21 mouse cellular contexts compared by ENCODE assay signal in the genomic region with DNA sequence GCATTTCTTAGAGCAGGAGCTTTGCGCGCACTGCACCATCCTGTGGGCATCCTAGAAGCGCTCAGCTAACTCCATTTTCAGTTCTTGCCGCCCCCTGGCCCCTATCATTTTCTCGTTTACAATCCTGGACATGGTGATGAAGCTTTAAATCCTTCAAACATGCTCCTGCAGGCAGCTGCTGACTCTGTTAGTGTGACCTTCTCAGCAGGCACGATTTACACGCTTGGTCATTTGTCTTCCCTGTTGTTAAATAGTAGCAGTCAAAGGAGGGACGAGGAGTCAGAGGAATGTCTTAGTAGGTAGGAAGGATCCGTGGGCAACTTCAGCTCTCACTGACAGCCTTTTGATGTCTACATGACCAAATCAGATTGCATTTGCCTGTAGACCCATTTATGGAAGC.
DNase-seq lines count a peak whose midpoint lies in the region; ATAC-seq and TF ChIP-seq lines count a peak whose summit lies in the region.
"Had no signal": no experiment of that assay in that cellular context is flagged by ENCODE, and none has a peak within 500 bp of the region (broad histone marks: within the 10 kb centered on the region; RNA-seq: fewer than 3 reads in every experiment).

No protein-coding gene starts in this region.

- no peak for TF ChIP-seq CTCF in hindbrain, postnatal 0 days (IDR thresholded peaks at IDR 0.05; ENCODE audit: low read depth)

- no peak overlapping the region for H3K9ac ChIP-seq in hindbrain, embryonic 11.5 days (ENCODE audit: low read depth, low read length)
- H3K9ac ChIP-seq in hindbrain, postnatal 0 days (replicated peaks; ENCODE audit: low read length): no peak overlapping the region
- H3K9ac ChIP-seq in hindbrain, embryonic 13.5 days: no peak overlapping the region
- no peak overlapping the region for H3K9ac ChIP-seq in neural tube, embryonic 12.5 days
- H3K9ac ChIP-seq: hindbrain, embryonic 15.5 days; midbrain, embryonic 12.5 days had no signal

- no peaks in the 10 kb centered on the region for H3K4me1 ChIP-seq in hindbrain, embryonic 11.5 days (replicated peaks; ENCODE audit: control insufficient read depth, insufficient read depth, low read length)
- H3K4me1 ChIP-seq in hindbrain, postnatal 0 days (ENCODE audit: insufficient read depth, low read length): no peaks in the 10 kb centered on the region
- peaks cover 9% of the 10 kb centered on the region for H3K4me1 ChIP-seq in hindbrain, embryonic 13.5 days (replicated peaks)
- peaks cover 5% of the 10 kb centered on the region; the same call in 1 of the 2 replicates for H3K4me1 ChIP-seq in neural tube, embryonic 12.5 days

- ATAC-seq in hindbrain, embryonic 11.5 days (ENCODE audit: low FRiP score): no peak
- no peak for ATAC-seq in hindbrain, postnatal 0 days
- ATAC-seq in hindbrain, embryonic 13.5 days (ENCODE audit: low FRiP score): no peak
- no peak for ATAC-seq in neural tube, embryonic 12.5 days (ENCODE audit: low FRiP score, low read depth)
- ATAC-seq: forebrain, embryonic 16.5 days; intestine, embryonic 16.5 days had no signal

- no peaks in the 10 kb centered on the region for H3K36me3 ChIP-seq in hindbrain, embryonic 11.5 days (ENCODE audit: control insufficient read depth, insufficient read depth, low read length)
- H3K36me3 ChIP-seq in hindbrain, postnatal 0 days (ENCODE audit: insufficient read depth, low read length): no peaks in the 10 kb centered on the region
- H3K36me3 ChIP-seq in hindbrain, embryonic 13.5 days: no peaks in the 10 kb centered on the region
- no peaks in the 10 kb centered on the region for H3K36me3 ChIP-seq in neural tube, embryonic 12.5 days
- H3K36me3 ChIP-seq: forebrain, embryonic 10.5 days; hindbrain, embryonic 15.5 days; midbrain, embryonic 12.5 days had no signal

- no peak overlapping the region for H3K27ac ChIP-seq in hindbrain, embryonic 11.5 days (ENCODE audit: low read depth, low read length)
- H3K27ac ChIP-seq in hindbrain, postnatal 0 days: no peak overlapping the region
- 0 out of 2 replicates have a peak overlapping the region, but pooled peaks have one; percentile 30 for H3K27ac ChIP-seq in hindbrain, embryonic 13.5 days
- no peak overlapping the region for H3K27ac ChIP-seq in neural tube, embryonic 12.5 days
- H3K27ac ChIP-seq: forebrain, embryonic 10.5 days; hindbrain, embryonic 15.5 days; left cerebral cortex, adult 2 months; macrophage; midbrain, embryonic 12.5 days had no signal

- no peak overlapping the region for H3K4me2 ChIP-seq in hindbrain, embryonic 11.5 days (replicated peaks; ENCODE audit: low read depth, low read length)
- H3K4me2 ChIP-seq in hindbrain, postnatal 0 days (ENCODE audit: low read depth, low read length): no peak overlapping the region
- H3K4me2 ChIP-seq in hindbrain, embryonic 13.5 days: no peak overlapping the region
- H3K4me2 ChIP-seq in neural tube, embryonic 12.5 days (replicated peaks): peak overlapping the region; percentile 28; the same call in 1 of the 2 replicates
- H3K4me2 ChIP-seq: heart, embryonic 11.5 days; hindbrain, embryonic 15.5 days; midbrain, embryonic 12.5 days had no signal

- no peaks in the 10 kb centered on the region for H3K9me3 ChIP-seq in hindbrain, embryonic 11.5 days (ENCODE audit: control insufficient read depth, low read length)
- H3K9me3 ChIP-seq in hindbrain, postnatal 0 days (ENCODE audit: low read length): no peaks in the 10 kb centered on the region
- no peaks in the 10 kb centered on the region for H3K9me3 ChIP-seq in hindbrain, embryonic 13.5 days
- no peaks in the 10 kb centered on the region for H3K9me3 ChIP-seq in neural tube, embryonic 12.5 days
- H3K9me3 ChIP-seq: forebrain, embryonic 10.5 days; hindbrain, embryonic 15.5 days; midbrain, embryonic 12.5 days had no signal

- DNase-seq in hindbrain, embryonic 11.5 days (ENCODE audit: low spot score): peak; percentile 24
- DNase-seq in hindbrain, postnatal 0 days (ENCODE audit: low spot score): no peak
- DNase-seq in embryo, embryonic 10 days (ENCODE audit: low spot score): peak; percentile 68
- no peak for DNase-seq in heart, adult 18-20 months
- DNase-seq in left cerebral cortex, adult 18-20 months (ENCODE audit: low spot score in 2 of 2): no peak
- no peak for DNase-seq in frontal cortex, postnatal 14 days (ENCODE audit: low spot score in 2 of 2)
- DNase-seq: cerebellum, adult 2 months; layer of hippocampus, adult 9-11 months; liver; thymus, adult 18-20 months; thymus, postnatal 4 days had no signal

- H3K27me3 ChIP-seq in hindbrain, embryonic 11.5 days (ENCODE audit: control insufficient read depth, insufficient read depth, low read length): no peaks in the 10 kb centered on the region
- no peaks in the 10 kb centered on the region for H3K27me3 ChIP-seq in hindbrain, postnatal 0 days (ENCODE audit: insufficient read depth, low read length)
- H3K27me3 ChIP-seq in hindbrain, embryonic 13.5 days: no peaks in the 10 kb centered on the region
- no peaks in the 10 kb centered on the region; the same call in 1 of the 2 replicates for H3K27me3 ChIP-seq in neural tube, embryonic 12.5 days (replicated peaks)
- H3K27me3 ChIP-seq: hindbrain, embryonic 15.5 days; midbrain, embryonic 12.5 days had no signal

- H3K4me3 ChIP-seq in hindbrain, embryonic 11.5 days (ENCODE audit: low read depth, low read length): no peak overlapping the region
- H3K4me3 ChIP-seq in hindbrain, postnatal 0 days (ENCODE audit: low read length): no peak overlapping the region
- no peak overlapping the region for H3K4me3 ChIP-seq in hindbrain, embryonic 13.5 days
- H3K4me3 ChIP-seq in neural tube, embryonic 12.5 days: no peak overlapping the region
- H3K4me3 ChIP-seq: forebrain, embryonic 10.5 days; hindbrain, embryonic 15.5 days; left cerebral cortex, adult 2 months; midbrain, embryonic 12.5 days had no signal

- 38% methylated on average over 9 of the region's 9 CpGs for WGBS in hindbrain, embryonic 11.5 days
- WGBS in hindbrain, postnatal 0 days: 22% methylated on average over 9 of the region's 9 CpGs
- 27% methylated on average over 9 of the region's 9 CpGs for WGBS in hindbrain, embryonic 13.5 days
- 8% methylated on average over 9 of the region's 9 CpGs for WGBS in neural tube, embryonic 12.5 days

Comparison
In these comparisons a context has a peak if more than half of its experiments do, and no peak if none do; other contexts are left out.
1. DNase-seq: peak in hindbrain, embryonic 11.5 days (single experiment) and embryo, embryonic 10 days (single experiment); none in hindbrain, postnatal 0 days (single experiment), heart, adult 18-20 months (0 of 2), left cerebral cortex, adult 18-20 months (0 of 2) and frontal cortex, postnatal 14 days (0 of 2).